Mouse (Mus musculus) limb, embryonic 12.5 days (tissue): ENCODE measurements around the gene Sycn. TPM values are rescaled to one million over a fixed set of nuclear protein-coding genes. Genes with fewer than 3 reads are reported as not detected.
"Not testable (repeated sequence)": the region's sequence is repeated elsewhere in the genome, so short reads cannot be mapped to it uniquely, and the experiment has no call there.

Experiments
- ATAC-seq: fragments of 200-750 bp; cut with Nextera tagmentation; 2 replicates; pipeline ENCODE4 v1.8.0; 2017; ENCODE audit warnings: low read depth, moderate TSS enrichment; ENCODE audit not compliant: insufficient number of reproducible peaks, insufficient read depth, low FRiP score, low TSS enrichment
- H3K27ac ChIP-seq: fragments of 300-500 bp; sonication (generic); 2 replicates; pipeline ENCODE4 v1.5.1; 2016; ENCODE audit warnings: mild to moderate bottlenecking, moderate library complexity
- H3K27me3 ChIP-seq: fragments of 300-500 bp; sonication (generic); 2 replicates; pipeline ENCODE4 v1.6.1; 2016; ENCODE audit warnings: mild to moderate bottlenecking, moderate library complexity
- H3K36me3 ChIP-seq: fragments of 300-500 bp; sonication (generic); 2 replicates; pipeline ENCODE4 v1.6.1; 2016; ENCODE audit warnings: mild to moderate bottlenecking, moderate library complexity
- H3K4me1 ChIP-seq: fragments of 300-500 bp; sonication (generic); replicated peaks from 2 replicates; pipeline ENCODE4 v1.6.1; 2016
- H3K4me2 ChIP-seq: fragments of 300-500 bp; sonication (generic); 2 replicates; pipeline ENCODE4 v1.6.1; 2016; ENCODE audit warnings: mild to moderate bottlenecking, moderate library complexity
- H3K4me3 ChIP-seq: fragments of 300-500 bp; sonication (generic); replicated peaks from 2 replicates; pipeline ENCODE4 v1.5.1; 2016; ENCODE audit warnings: mild to moderate bottlenecking
- H3K9ac ChIP-seq: fragments of 300-500 bp; sonication (generic); replicated peaks from 2 replicates; pipeline ENCODE4 v1.6.1; 2016; ENCODE audit warnings: mild to moderate bottlenecking, moderate library complexity
- H3K9me3 ChIP-seq: fragments of 300-500 bp; sonication (generic); 2 replicates; pipeline ENCODE4 v1.6.1; 2016; ENCODE audit warnings: mild to moderate bottlenecking, moderate library complexity
- WGBS: fragments of 180-500 bp; shearing (Covaris S2); methylation state at CpG from one replicate; pipeline ENCODE4 v1.1.7; 2016; 5-methylcytosine and 5-hydroxymethylcytosine counted together
- polyA plus RNA-seq: library from polyadenylated mRNA; unstranded; fragments of >200 nt; fragmentation: Nextera tagmentation; extraction: Ambion mirVana; gene quantifications from 2 replicates; pipeline ENCODE4 v1.2.1, GENCODE M21; 2016

Gene Sycn
- polyA plus RNA-seq, 1 experiment from 2014 or later = not detected

GRCm38 (mm10) chr7:28538886-28539285 is 1.8 kb upstream of the Sycn start:
- H3K36me3 ChIP-seq, H3K27me3 ChIP-seq, H3K4me2 ChIP-seq, ATAC-seq, H3K4me1 ChIP-seq, H3K4me3 ChIP-seq, H3K27ac ChIP-seq, H3K9ac ChIP-seq, H3K9me3 ChIP-seq: not testable (repeated sequence)
- 89% methylated on average over 6 of the region's 6 CpGs for WGBS

- Histone ChIP-seq H3K4me2 (peak overlapping the region; percentile 49), H3K27ac (no peak overlapping the region), H3K9ac (peak overlapping the region; percentile 37; the same call in 1 of the 2 replicates), H3K4me3 (peak overlapping the region; percentile 24), H3K4me1 (peaks cover 17% of the 10 kb centered on the region), H3K36me3 (no peaks in the 10 kb centered on the region), H3K27me3 (peaks cover 53% of the 10 kb centered on the region), H3K9me3 (0 out of 2 replicates have a peak, but pooled peaks cover under 1% of the 10 kb centered on the region)
- ATAC-seq = no peak
- WGBS = 9% methylated on average over 24 of the region's 27 CpGs
Observed at GRCm38 (mm10) chr7:28544051-28544601, 3.4 kb downstream of the Sycn start.

DNA sequence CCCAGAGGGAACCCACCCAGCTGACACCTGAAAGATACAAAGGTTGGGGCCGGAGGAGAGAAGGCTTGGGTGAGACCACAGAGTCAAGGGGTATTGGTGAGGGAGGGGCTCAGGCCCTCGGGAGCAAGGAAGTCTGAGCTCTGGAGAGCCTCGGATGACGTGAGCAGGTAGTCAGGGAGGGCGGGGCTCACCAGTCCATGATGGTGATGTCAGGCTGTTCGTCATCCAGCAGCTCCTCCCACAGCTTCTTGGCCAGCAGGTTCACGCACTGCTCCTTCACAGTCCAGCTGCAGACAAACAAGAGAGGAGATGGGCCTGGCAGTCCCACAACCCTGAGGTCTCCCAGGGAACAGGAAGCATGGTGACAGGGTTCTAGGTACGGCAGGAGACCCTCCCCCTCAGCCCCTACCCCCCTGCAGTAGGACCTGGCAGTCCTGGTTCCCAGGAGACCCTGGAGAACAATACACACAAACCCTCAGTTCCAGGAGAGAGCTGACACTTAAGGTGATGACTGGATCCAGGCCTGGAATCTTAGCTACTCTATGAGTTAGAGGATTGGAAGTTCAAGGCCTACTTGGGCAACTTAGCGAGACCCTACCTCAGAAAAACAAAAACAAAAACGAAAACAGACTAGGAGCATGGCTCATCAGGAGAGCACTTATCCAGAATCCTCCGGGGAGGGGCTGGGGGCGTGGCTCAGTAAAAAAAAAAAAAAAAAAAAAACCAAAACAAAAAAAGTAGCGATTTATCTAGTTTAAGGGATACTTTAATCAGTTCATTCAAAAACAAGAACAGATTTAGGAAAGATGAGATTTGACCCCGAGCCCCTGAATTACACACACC is 4.6 kb downstream of the Sycn start:
- Histone ChIP-seq H3K9ac (no peak overlapping the region), H3K27ac (no peak overlapping the region), H3K4me2 (no peak overlapping the region), H3K36me3 (no peaks in the 10 kb centered on the region), H3K4me1 (peaks cover 17% of the 10 kb centered on the region), H3K9me3 (0 out of 2 replicates have a peak, but pooled peaks cover 3% of the 10 kb centered on the region), H3K4me3 (no peak overlapping the region), H3K27me3 (peaks cover 53% of the 10 kb centered on the region)
- 23% methylated on average over 14 of the region's 14 CpGs for WGBS
- 0 out of 2 replicates have a peak, but pooled peaks have one; percentile 28 for ATAC-seq

GRCm38 (mm10) chr7:28545891-28546210 is 5.2 kb downstream of the Sycn start:
- H3K4me1 ChIP-seq = peaks cover 17% of the 10 kb centered on the region
- H3K27ac ChIP-seq = no peak overlapping the region
- H3K9ac ChIP-seq = no peak overlapping the region
- H3K4me3 ChIP-seq = no peak overlapping the region
- ATAC-seq = no peak
- WGBS = 45% methylated on average over 7 of the region's 7 CpGs
- 0 out of 2 replicates have a peak, but pooled peaks cover 3% of the 10 kb centered on the region for H3K9me3 ChIP-seq
- H3K27me3 ChIP-seq = peaks cover 53% of the 10 kb centered on the region
- H3K4me2 ChIP-seq = no peak overlapping the region
- H3K36me3 ChIP-seq = no peaks in the 10 kb centered on the region

GRCm38 (mm10) chr7:28546649-28547048 is 6.0 kb downstream of the Sycn start:
- no peaks in the 10 kb centered on the region for H3K36me3 ChIP-seq
- H3K27ac ChIP-seq = no peak overlapping the region
- H3K4me2 ChIP-seq = peak overlapping the region; percentile 57
- peak overlapping the region; percentile 30 for H3K4me3 ChIP-seq
- H3K9me3 ChIP-seq = 0 out of 2 replicates have a peak, but pooled peaks cover 3% of the 10 kb centered on the region
- peaks cover 53% of the 10 kb centered on the region for H3K27me3 ChIP-seq
- no peak for ATAC-seq
- 0 out of 2 replicates have a peak overlapping the region, but pooled peaks have one; percentile 34 for H3K9ac ChIP-seq
- H3K4me1 ChIP-seq = peaks cover 17% of the 10 kb centered on the region
- under 1% methylated on average over 22 of the region's 22 CpGs for WGBS

GRCm38 (mm10) chr7:28547154-28547553 is 6.5 kb downstream of the Sycn start, which contains the start of gene Nccrp1:
Gene Nccrp1 (minus strand): TSS chr7:28547254.
- Histone ChIP-seq H3K27me3 (peaks cover 53% of the 10 kb centered on the region), H3K27ac (no peak within 1 kb of the TSS), H3K4me2 (peak within 1 kb of the TSS; percentile 57), H3K4me1 (peaks cover 17% of the 10 kb centered on the region), H3K36me3 (no peaks in the 10 kb centered on the region), H3K4me3 (peak within 1 kb of the TSS; percentile 30), H3K9ac (0 out of 2 replicates have a peak within 1 kb of the TSS, but pooled peaks have one; percentile 34), H3K9me3 (0 out of 2 replicates have a peak, but pooled peaks cover 3% of the 10 kb centered on the region)
- ATAC-seq = no peak
- 8% methylated on average over 5 of the region's 5 CpGs for WGBS

- H3K4me1 ChIP-seq = peaks cover 17% of the 10 kb centered on the region
- peaks cover 53% of the 10 kb centered on the region for H3K27me3 ChIP-seq
- no peak overlapping the region for H3K9ac ChIP-seq
- WGBS = 70% methylated on average over 6 of the region's 7 CpGs
- H3K36me3 ChIP-seq = no peaks in the 10 kb centered on the region
- H3K4me3 ChIP-seq = no peak overlapping the region
- no peak overlapping the region for H3K4me2 ChIP-seq
- H3K9me3 ChIP-seq = peaks cover 5% of the 10 kb centered on the region; the same call in 1 of the 2 replicates
- H3K27ac ChIP-seq = no peak overlapping the region
- no peak for ATAC-seq
Observed at GRCm38 (mm10) chr7:28547628-28548027, 6.9 kb downstream of the Sycn start.

DNA sequence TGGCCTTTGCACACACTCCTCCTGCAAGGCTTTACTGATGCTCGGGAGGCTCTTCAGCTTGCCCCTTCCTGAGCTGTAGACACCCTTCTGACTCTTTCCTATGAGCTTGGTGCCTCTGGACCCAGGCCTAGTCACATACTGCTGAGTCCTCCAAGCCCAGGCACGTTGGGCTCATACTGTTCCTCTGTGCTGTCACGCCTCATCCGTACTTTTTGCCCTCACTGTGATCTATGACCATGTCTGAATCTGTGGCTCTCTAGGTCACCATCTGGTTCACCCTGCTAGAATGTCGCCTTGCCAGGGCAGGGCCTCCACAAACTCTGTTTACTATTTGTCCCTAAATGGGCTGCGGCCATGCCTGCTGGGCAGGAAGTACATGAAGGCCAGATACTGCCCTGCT is 12.4 kb downstream of the Sycn start:
- H3K4me3 ChIP-seq = no peak overlapping the region
- H3K36me3 ChIP-seq = no peaks in the 10 kb centered on the region
- ATAC-seq = no peak
- no peak overlapping the region for H3K27ac ChIP-seq
- peaks cover 14% of the 10 kb centered on the region; the same call in 1 of the 2 replicates for H3K9me3 ChIP-seq
- peaks cover 5% of the 10 kb centered on the region for H3K4me1 ChIP-seq
- peaks cover 4% of the 10 kb centered on the region for H3K27me3 ChIP-seq
- no peak overlapping the region for H3K4me2 ChIP-seq
- 90% methylated on average over 6 of the region's 6 CpGs for WGBS
- H3K9ac ChIP-seq = no peak overlapping the region

DNA sequence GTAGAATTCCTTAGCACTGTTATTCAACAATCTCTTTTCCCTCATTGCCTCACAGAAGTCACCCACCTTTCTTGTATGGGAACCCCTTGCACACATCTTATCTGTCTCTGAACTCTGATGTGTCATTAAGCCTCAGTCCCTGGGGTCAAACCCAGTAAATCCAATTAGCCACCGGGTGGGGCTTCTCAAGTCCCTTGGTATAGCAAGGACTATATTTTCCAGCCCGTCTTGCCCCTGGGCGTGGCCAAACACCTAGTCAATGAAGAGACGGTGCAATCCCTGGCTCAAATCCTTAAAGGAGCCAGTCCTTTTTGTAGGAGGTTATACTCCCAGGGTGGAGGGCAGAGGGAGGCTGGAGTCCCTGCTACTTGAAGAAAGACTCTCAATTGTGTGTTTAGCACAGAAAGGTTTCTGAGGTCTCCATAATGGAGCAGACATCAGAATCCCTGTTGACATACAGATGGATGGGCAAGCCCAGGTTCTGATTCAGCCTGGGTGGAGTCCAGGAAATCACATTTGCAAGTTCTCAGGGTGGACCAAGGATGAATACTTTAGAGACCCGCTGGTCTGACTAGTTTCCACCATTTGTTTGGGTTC is 15.4 kb downstream of the Sycn start:
- WGBS = 21% methylated on average over 5 of the region's 5 CpGs
- H3K27me3 ChIP-seq = no peaks in the 10 kb centered on the region
- peaks cover 28% of the 10 kb centered on the region for H3K36me3 ChIP-seq
- no peak overlapping the region for H3K9ac ChIP-seq
- no peak for ATAC-seq
- H3K27ac ChIP-seq = 0 out of 2 replicates have a peak overlapping the region, but pooled peaks have one; percentile 12
- peaks cover 10% of the 10 kb centered on the region for H3K4me1 ChIP-seq
- no peak overlapping the region for H3K4me2 ChIP-seq
- H3K9me3 ChIP-seq = peaks cover 11% of the 10 kb centered on the region; the same call in 1 of the 2 replicates
- no peak overlapping the region for H3K4me3 ChIP-seq

GRCm38 (mm10) chr7:28557069-28557468 is 16.4 kb downstream of the Sycn start:
- H3K4me3 ChIP-seq = no peak overlapping the region
- no peaks in the 10 kb centered on the region for H3K27me3 ChIP-seq
- H3K9me3 ChIP-seq = peaks cover 11% of the 10 kb centered on the region; the same call in 1 of the 2 replicates
- H3K9ac ChIP-seq = no peak overlapping the region
- no peak overlapping the region for H3K4me2 ChIP-seq
- no peak for ATAC-seq
- 65% methylated on average over 5 of the region's 5 CpGs for WGBS
- 0 out of 2 replicates have a peak overlapping the region, but pooled peaks have one; percentile 35 for H3K27ac ChIP-seq
- peaks cover 35% of the 10 kb centered on the region for H3K36me3 ChIP-seq
- H3K4me1 ChIP-seq = peaks cover 10% of the 10 kb centered on the region

GRCm38 (mm10) chr7:28557708-28558107 is 17.0 kb downstream of the Sycn start:
- Histone ChIP-seq H3K27me3 (no peaks in the 10 kb centered on the region), H3K36me3 (peaks cover 41% of the 10 kb centered on the region), H3K4me3 (no peak overlapping the region), H3K4me2 (no peak overlapping the region), H3K27ac (peak overlapping the region; percentile 50; the same call in 1 of the 2 replicates), H3K9me3 (peaks cover 8% of the 10 kb centered on the region; the same call in 1 of the 2 replicates), H3K4me1 (peaks cover 10% of the 10 kb centered on the region), H3K9ac (no peak overlapping the region)
- peak; percentile 56; the same call in 1 of the 2 replicates for ATAC-seq
- WGBS = 69% methylated on average over 6 of the region's 6 CpGs
